Mouse (Mus musculus) embryo, embryonic 10.5 days (tissue): Measurements from ENCODE around the gene Gm28308.

ENCODE experiments used
- DNase-seq: peaks from one replicate; pipeline ENCODE4 v3.0.0-alpha.2; 2015; ENCODE audit warnings: low spot score

The Gm28308 gene

GRCm38 (mm10) chr6:52232568-52232965 is 19.4 kb upstream of the Gm28308 start:
- DNase-seq: no peak

GRCm38 (mm10) chr6:52231885-52232567 is 18.9 kb upstream of the Gm28308 start:
- DNase-seq: no peak

GRCm38 (mm10) chr6:52230516-52231165 is 17.5 kb upstream of the Gm28308 start, which contains the start of gene Hoxa9:
Gene Hoxa9 (minus strand): TSS chr6:52231089.
- no peak for DNase-seq

GRCm38 (mm10) chr6:52229558-52230416 is 16.6 kb upstream of the Gm28308 start:
- no peak for DNase-seq

GRCm38 (mm10) chr6:52228475-52229465 is 15.6 kb upstream of the Gm28308 start:
- DNase-seq: no peak

- DNase-seq: no peak
Measured at GRCm38 (mm10) chr6:52227470-52228222, 14.5 kb upstream of the Gm28308 start.

- no peak for DNase-seq
Measured at GRCm38 (mm10) chr6:52226569-52227257, 13.6 kb upstream of the Gm28308 start.

GRCm38 (mm10) chr6:52225612-52226568 is 12.8 kb upstream of the Gm28308 start:
- DNase-seq: peak; percentile 82

GRCm38 (mm10) chr6:52224895-52225611 is 11.9 kb upstream of the Gm28308 start:
- DNase-seq: no peak

- no peak for DNase-seq
Measured at GRCm38 (mm10) chr6:52223939-52224760, 11.0 kb upstream of the Gm28308 start.

- no peak for DNase-seq
Measured at GRCm38 (mm10) chr6:52222729-52223128, 9.6 kb upstream of the Gm28308 start.

- no peak for DNase-seq
Measured at GRCm38 (mm10) chr6:52221993-52222685, 9.0 kb upstream of the Gm28308 start.

GRCm38 (mm10) chr6:52221337-52221992 is 8.3 kb upstream of the Gm28308 start, which contains the start of gene Hoxa7:
Gene Hoxa7 (minus strand): TSS chr6:52221854.
- peak; percentile 94 for DNase-seq

- DNase-seq: no peak
Measured at GRCm38 (mm10) chr6:52220865-52221310, 7.7 kb upstream of the Gm28308 start.

GRCm38 (mm10) chr6:52220003-52220864 is 7.1 kb upstream of the Gm28308 start:
- no peak for DNase-seq
